Mouse (Mus musculus) lung, postnatal 25 days (tissue): ENCODE results near the gene Slc7a8.

Source experiments
- DNase-seq: peaks from one replicate; pipeline ENCODE4 v3.0.0; 2022; ENCODE audit warnings: low spot score

Gene Slc7a8

GRCm38 (mm10) chr14:54781610-54782365 is at the start of gene Slc7a8:
Gene Slc7a8, minus strand, starts transcription at chr14:54781946.
- DNase-seq: peak; percentile 26

- DNase-seq: no peak
These were observed 42.0 kb upstream of the Slc7a8 start for GRCm38 (mm10) chr14:54823716-54824115.

- DNase-seq: no peak
These were observed 40.6 kb upstream of the Slc7a8 start for GRCm38 (mm10) chr14:54822301-54822700.

- peak; percentile 3 for DNase-seq
These were observed 36.0 kb upstream of the Slc7a8 start for GRCm38 (mm10) chr14:54817791-54818190.

GRCm38 (mm10) chr14:54815737-54816136 is 34.0 kb upstream of the Slc7a8 start:
- no peak for DNase-seq

- DNase-seq: no peak
These were observed 32.2 kb upstream of the Slc7a8 start, which contains the start of gene Rnf212b for GRCm38 (mm10) chr14:54813991-54814390. Gene Rnf212b, plus strand, starts transcription at chr14:54814141.

- no peak for DNase-seq
These were observed 27.9 kb upstream of the Slc7a8 start for GRCm38 (mm10) chr14:54809668-54810033.

- DNase-seq: peak; percentile 18
These were observed 27.2 kb upstream of the Slc7a8 start for GRCm38 (mm10) chr14:54808718-54809667.

- no peak for DNase-seq
These were observed 24.4 kb upstream of the Slc7a8 start for GRCm38 (mm10) chr14:54806124-54806523.

GRCm38 (mm10) chr14:54802428-54802827 is 20.7 kb upstream of the Slc7a8 start:
- DNase-seq: no peak

GRCm38 (mm10) chr14:54799686-54800085 is 17.9 kb upstream of the Slc7a8 start:
- DNase-seq: no peak

GRCm38 (mm10) chr14:54796760-54797159 is 15.0 kb upstream of the Slc7a8 start:
- DNase-seq: no peak

- DNase-seq: no peak
These were observed 14.2 kb upstream of the Slc7a8 start for GRCm38 (mm10) chr14:54795901-54796300.

GRCm38 (mm10) chr14:54793894-54794830 is 12.4 kb upstream of the Slc7a8 start:
- no peak for DNase-seq

- DNase-seq: no peak
These were observed 11.6 kb upstream of the Slc7a8 start for GRCm38 (mm10) chr14:54793351-54793750.

- no peak for DNase-seq
These were observed 10.4 kb upstream of the Slc7a8 start for GRCm38 (mm10) chr14:54792166-54792565.

GRCm38 (mm10) chr14:54788231-54788630 is 6.5 kb upstream of the Slc7a8 start:
- DNase-seq: no peak

- no peak for DNase-seq
These were observed 5.5 kb upstream of the Slc7a8 start for GRCm38 (mm10) chr14:54787226-54787625.

- no peak for DNase-seq
These were observed 4.7 kb upstream of the Slc7a8 start for GRCm38 (mm10) chr14:54786489-54786888.

- DNase-seq: peak; percentile 60
These were observed 4.2 kb upstream of the Slc7a8 start for GRCm38 (mm10) chr14:54785898-54786297.

- DNase-seq: no peak
These were observed 1.2 kb upstream of the Slc7a8 start for GRCm38 (mm10) chr14:54782971-54783370.
